Mouse (Mus musculus) right cerebral cortex, adult 2 months (tissue): ENCODE measurements around the gene Ttc21a.

ENCODE experiments used
- DNase-seq, 2 experiments: peaks; one replicate each; pipeline ENCODE4 v3.0.0; 2021 to 2022; ENCODE audit warnings: low spot score in 2 of 2

Gene Ttc21a

DNA sequence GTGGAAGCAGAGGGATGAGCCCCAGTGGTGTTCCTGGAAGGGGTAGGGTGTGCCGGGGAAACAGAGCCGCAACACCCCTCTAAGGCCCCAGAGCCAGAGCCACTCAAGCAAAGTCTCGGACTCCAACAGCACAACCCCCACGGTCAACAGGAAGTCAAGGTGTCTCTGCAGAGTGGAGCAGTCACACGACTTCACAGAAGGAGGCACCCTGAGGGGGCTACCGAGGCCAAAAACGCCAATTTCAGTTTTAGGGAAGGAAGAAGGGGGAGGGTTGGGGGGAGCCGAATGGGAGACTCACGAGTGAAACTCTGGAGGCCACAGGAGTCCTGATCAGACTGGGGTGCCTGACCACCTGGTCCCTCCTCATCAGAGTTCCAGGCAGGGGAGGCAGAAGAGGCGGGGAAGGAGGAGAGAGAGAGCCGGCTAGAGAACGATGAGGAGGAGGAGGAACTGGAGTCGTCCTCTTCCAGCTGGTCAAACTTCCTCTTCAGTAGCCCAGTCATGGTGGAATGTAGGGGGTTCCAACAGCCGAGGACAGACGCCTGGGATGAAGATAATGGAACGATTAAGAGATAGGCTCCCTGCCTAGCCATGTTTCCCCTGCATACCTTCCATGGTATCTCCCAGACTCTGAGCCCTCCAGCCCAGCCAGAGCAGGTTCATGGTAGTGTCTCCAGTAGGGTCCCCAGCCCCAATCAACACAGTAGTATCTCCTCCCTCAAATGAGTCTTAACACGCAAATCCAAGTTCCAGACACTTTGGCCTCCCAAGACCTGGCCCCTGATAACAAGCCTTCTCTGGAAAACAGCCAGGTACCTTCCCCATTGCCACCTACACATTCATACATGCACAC lies 39.5 kb downstream of the Ttc21a start:
- DNase-seq: no peak

DNA sequence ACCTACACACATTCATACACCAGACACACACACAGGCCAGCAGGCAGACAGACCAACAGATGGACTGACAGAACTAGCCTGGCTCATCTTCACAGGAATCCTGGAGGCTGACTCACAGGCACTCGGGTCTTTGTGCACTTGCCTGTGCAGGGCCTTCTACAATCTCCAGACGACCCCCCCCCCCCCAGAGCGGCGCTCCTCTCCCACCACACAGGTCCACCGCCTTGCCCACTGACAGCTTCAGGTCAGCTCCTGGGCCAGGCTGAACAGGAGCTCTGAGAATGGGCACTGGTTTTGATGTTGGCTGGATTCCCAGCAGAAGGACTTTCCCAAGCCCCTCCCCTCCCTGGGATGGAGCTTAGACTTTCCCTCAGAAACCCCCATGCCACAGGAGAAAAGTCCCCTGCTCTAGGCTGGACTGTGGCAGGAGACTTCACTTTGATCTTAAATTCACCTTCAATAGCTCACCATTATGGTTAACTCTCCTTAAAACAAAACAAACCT lies 40.2 kb downstream of the Ttc21a start:
- peak in 1 of 2 experiments; percentile 40 for DNase-seq

DNA sequence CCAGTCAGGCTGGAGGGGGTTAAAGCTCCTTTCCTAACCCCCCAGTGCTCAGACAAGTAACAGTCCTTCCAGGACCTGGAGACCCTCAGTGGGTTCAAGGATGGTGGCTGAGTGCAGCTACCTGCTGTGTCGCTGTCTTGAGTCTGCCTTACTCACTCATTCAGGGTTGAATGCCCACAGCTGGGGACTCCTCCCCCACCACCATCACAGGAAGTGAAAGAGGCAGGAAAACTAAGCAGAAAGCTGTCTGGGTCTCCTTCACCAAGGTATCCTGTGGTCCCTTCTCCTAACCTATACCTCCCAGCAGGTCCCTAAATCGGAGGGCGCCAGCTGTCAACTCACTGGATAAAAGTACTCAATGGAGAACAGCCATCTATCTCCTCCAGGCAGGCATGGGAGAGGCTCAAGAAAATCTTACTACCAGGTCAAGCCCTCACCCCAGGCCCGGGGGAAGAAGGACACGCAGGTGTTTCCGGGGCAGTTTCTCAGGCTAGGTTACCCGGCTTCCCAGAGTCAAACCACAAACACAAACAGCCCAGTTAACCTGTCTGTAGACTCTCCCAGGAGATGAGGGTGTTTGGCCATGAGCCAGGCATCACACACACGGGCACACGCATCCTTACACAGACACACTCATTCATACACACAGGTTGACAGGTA lies 40.9 kb downstream of the Ttc21a start:
- peak in 1 of 2 experiments; percentile 26 for DNase-seq

DNA sequence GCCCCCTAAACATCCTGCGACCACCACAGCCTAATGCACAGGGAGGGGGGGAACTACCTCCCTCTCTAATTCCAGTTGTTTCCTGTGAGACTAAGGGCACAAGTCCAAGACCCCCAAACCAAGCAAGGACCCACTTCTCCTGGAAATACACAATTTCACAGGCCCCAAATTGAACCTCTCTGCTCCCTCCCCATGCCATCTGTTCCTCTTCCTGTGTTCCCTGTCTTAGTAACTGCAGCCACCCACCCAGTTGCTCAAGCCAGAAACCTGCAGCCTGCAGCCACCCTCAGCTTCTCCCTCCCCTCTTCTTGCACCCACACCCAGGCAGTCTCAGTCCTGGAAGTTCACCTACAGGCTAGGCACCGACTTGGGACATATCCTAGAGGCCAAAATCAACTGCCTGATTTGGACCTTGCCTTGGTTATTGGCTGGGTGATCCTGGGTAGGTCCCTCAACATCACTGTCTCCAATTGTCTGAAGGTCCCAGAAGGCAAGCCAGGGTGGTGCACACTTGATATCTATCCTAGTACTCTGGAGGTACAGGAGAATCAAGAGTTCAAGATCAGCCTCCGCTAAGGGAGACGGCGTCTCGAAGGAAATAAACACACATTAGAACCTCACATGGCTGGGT lies 41.5 kb downstream of the Ttc21a start:
- peak; percentile 64 to 72 for DNase-seq

- DNase-seq: no peak
Observed at GRCm38 (mm10) chr9:119979749-119980148, 42.3 kb downstream of the Ttc21a start.

- no peak for DNase-seq
Observed at GRCm38 (mm10) chr9:119980770-119981182, 43.4 kb downstream of the Ttc21a start.

DNA sequence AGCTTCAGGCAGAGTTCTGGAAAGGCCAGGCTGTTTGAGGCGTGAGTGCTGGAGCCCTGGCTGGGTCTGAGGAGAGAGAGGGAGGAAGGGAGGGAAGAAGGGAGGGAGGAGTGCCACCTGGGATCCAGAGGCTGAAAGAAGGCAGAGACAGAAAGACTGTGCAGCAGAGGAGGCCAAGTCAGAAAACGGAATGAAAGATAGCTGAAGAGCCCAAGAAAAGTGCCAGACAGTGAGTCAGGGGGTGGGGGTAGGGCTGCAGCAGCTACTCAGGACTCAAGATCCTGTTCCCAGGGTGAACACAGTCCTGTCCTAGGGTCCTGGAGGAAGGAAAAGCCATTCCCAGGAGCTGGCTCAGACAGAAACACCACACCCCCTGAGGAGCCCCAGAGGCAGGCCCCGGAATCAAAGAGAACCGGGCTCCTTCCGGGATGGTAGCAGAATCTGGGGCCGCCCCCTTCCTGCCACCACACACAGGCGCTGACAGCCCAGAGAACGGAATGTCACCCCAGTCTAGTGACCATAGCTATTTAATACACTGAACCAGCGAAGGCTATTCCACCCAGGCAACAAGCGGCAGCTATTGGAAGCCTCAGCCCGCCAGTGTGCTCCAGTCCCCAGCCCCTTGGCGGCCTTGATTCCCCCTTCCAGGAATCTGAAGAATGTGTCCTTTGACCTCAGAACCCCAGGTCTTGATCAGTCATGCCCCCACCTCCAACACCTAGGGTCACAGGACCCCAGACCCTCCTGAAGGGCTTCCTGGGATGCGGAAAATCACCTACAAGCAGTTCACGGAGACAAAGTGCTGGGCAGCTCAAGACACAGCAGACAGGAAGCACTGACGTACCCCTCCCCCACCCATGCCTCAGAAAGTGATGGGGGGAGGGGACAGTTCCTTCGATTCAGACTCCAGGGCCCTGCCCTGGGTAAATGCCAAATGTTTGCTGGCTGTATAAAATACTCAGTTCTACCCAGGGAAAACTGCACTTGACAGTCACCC lies 44.1 kb downstream of the Ttc21a start:
- peak; percentile 47 to 72 for DNase-seq

DNA sequence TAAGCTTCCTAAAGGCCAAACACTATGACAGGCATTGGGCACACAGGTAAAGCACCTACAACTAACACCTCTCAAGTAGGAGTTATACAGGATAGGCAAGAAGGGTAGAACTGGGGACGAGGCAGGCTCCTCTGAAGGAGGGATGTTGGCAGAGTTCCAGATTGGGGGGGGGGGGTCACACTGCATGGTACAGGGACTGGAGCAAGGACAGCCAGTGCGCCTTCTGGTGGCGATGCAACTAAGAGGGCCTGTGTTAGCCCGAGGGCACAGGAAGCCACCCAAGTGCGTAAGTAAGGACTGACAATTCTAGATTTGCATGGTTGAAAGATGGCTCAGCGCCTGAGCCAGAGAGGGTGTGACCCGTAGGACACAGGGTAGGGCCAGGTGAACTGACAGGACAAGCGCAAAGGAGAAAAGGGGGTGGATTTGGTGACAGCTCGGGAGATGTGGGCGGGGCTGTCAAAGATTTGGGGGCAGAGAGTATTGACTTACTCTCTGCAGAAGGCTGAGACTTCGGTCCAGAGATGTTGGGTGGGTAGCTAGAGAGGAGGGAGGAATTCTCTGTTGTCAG lies 44.9 kb downstream of the Ttc21a start:
- DNase-seq: peak in 1 of 2 experiments; percentile 61

DNA sequence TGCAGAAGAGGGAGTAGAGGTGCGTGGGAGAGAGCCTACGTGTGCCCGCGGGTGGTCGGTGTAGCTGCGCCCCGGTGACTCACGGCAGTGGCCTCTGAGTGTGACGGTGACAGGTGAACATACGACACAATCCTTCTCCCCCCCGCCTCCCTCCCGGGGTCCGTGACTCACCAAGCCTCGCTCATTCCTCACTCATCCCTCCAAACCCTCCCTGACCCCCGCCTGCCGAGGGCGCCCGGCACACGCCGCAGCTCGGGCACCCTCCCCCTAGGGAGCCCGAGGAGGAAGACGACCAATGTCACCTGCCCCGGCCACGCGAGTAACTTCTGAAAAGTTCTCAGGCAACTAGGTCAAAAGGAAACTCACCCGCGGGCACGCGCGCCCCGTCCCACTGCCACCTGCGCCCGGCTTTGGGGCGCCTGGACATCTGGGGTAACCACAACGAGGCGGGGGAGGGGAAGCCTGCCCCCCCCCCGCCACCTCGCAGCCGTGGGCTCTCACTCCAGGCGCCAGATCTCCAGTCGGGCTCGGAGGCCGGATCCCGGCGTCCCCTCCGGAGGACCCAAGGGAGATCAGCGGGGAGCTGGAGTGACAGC lies 45.6 kb downstream of the Ttc21a start:
- peak; percentile 46 to 48 for DNase-seq

DNA sequence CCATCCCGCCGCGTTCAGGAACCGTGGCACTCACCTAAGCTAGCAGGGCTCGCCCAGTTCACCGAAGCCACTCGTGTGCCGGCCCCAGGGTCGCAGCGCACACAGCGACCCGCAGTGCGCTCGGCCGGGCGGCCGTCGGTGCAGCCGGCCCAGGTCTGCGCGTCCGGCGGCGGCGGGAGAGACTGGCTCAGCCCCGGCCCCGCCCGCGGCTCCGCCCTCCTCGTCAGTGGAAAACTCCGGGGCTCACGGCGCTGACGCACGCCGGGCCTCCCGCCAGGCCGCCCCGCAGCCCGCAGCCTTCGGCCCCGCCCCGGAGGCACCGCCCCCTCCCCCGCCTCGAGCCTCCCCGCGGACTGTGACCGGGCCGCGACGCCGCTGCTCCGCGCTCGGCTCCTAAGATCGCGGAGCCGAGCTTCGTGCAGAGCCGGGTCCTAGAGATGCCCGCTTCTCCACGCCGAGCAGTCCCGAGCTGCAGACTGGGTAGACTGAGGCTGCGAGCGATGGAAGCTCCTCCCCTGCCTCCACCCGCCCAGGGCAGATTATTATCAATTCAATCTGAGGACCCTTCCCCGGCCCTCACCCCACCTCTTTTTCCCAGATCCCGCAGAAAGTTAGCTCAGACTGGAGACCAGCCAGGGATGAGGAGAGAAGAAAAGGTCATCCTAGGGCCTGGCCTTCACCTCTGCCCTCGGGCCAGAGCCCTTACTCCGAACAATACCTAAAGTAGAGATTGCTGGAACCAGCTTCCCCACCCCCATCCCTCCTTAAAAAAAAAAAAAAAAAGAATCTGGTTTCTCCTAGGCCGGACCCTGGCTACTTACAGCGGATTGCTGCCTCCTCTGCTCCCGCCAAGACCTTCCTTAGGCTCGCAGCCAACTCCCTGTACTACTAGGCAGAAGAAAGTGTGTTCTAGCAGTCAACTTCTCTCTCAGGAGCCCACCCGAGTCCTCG lies 46.5 kb downstream of the Ttc21a start:
- peak; percentile 81 to 86 for DNase-seq

- no peak for DNase-seq
Observed at GRCm38 (mm10) chr9:119984536-119985011, 47.2 kb downstream of the Ttc21a start, which contains the start of gene Csrnp1. Gene Csrnp1 (minus strand): TSS chr9:119984658.

DNA sequence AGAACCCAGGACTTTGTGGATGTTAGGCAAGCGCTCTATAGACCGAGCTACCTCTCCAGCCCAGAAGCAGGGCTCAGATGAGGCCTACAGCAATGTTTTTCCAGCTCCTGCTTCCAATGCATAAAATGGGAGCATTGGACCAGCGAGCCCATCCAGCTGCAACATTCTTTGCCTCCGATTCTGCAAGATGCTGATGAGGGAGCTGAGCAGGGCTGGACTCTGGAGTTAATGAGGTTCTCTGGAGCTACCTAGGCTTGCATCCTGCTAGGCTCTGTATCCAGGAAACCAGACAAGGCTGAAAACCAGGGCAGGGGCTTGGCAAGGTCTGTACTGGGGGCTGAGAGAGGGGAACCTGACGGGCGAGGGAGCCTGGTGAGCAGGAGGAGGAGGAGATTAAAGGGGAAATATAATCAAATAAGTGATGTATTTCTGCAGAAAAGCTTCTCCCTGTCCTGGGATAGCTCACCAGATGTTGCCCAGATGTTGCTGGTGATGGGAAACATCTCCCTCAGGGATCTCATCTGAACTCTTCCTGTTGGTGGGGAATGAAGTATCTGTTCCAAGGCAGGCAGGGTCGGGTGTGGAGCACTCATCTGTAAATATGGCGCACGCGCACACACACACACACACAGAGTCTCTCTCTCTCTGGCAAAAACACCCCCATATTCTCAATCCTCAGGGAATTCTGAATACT lies 48.6 kb downstream of the Ttc21a start:
- no peak for DNase-seq

- DNase-seq: no peak
Observed at GRCm38 (mm10) chr9:119988304-119988703, 50.9 kb downstream of the Ttc21a start.

DNA sequence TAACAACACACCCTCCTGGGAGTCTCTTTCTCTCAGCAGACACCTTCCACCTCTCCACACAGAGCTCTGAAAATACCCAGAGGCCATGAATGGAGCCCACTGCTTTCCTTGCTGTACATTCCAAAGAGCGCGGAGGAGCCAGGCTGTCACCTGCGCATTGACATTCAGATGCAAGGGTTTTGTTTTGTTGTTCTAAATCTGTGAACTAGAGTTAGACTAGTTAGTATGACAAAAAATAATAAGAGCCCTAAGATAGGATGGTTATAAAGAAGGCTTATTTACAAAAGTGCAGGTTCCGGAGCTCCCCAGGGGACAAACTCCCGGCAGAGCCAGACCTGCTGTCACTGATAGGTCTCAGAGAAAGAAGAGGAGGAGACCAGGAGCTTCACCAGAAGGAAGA lies 53.9 kb downstream of the Ttc21a start:
- DNase-seq: no peak

- no peak for DNase-seq
Observed at GRCm38 (mm10) chr9:119993092-119993844, 55.9 kb downstream of the Ttc21a start.

- no peak for DNase-seq
Observed at GRCm38 (mm10) chr9:119994207-119994606, 56.8 kb downstream of the Ttc21a start.

DNA sequence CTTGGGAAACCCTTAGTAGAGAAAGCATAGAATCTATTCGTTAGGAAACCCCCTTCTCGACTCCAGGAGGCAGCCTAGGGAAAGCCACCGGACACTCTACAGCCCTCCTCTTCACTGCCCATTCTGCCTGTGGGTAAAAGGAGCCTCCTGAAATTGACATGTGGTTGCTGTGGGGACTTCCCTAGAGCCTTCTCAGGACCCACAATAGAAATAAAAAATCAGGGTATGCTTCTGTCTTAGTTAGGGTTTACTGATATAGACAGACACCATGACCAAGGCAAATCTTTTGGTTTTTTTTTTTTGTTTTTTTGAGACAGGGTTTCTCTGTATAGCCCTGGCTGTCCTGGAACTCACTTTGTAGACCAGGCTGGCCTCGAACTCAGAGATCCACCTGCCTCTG lies 58.7 kb downstream of the Ttc21a start:
- no peak for DNase-seq

GRCm38 (mm10) chr9:119998776-119999175 lies 61.4 kb downstream of the Ttc21a start:
- no peak for DNase-seq
